Mouse (Mus musculus): Measurements from ENCODE around the gene Lmx1b. TPM values are rescaled to one million over a fixed set of nuclear protein-coding genes. Genes with fewer than 3 reads are reported as not detected.

Gene Lmx1b
- polyA plus RNA-seq, 1 experiment from 2014 or later = 0.74 TPM

- 2% methylated on average over 42 of the region's 42 CpGs for WGBS
- H3K27ac ChIP-seq = peak overlapping the region; percentile 23; the same call in 1 of the 2 replicates
- peak overlapping the region; percentile 37 for H3K4me2 ChIP-seq (replicated peaks)
- H3K9me3 ChIP-seq = no peaks in the 10 kb centered on the region
- peak overlapping the region; percentile 20; the same call in 1 of the 2 replicates for H3K9ac ChIP-seq
- no peaks in the 10 kb centered on the region for H3K36me3 ChIP-seq
- peak overlapping the region; percentile 28 for H3K4me3 ChIP-seq
- no peak for ATAC-seq (ENCODE audit: insufficient number of reproducible peaks, insufficient read depth, low FRiP score, low TSS enrichment)
- peaks cover 99% of the 10 kb centered on the region for H3K27me3 ChIP-seq
- peaks cover 18% of the 10 kb centered on the region for H3K4me1 ChIP-seq
Observed at GRCm38 (mm10) chr2:33642650-33643458, 2.5 kb upstream of the Lmx1b start.

- Histone ChIP-seq H3K27me3 (peaks cover 98% of the 10 kb centered on the region), H3K27ac (peak overlapping the region; percentile 23; the same call in 1 of the 2 replicates), H3K36me3 (no peaks in the 10 kb centered on the region), H3K9ac (peak overlapping the region; percentile 20; the same call in 1 of the 2 replicates), H3K9me3 (no peaks in the 10 kb centered on the region), H3K4me3 (peak overlapping the region; percentile 28), H3K4me2 (replicated peaks) (peak overlapping the region; percentile 37), H3K4me1 (peaks cover 18% of the 10 kb centered on the region)
- ATAC-seq (ENCODE audit: insufficient number of reproducible peaks, insufficient read depth, low FRiP score, low TSS enrichment) = no peak
- under 1% methylated on average over 41 of the region's 41 CpGs for WGBS
Observed at GRCm38 (mm10) chr2:33641859-33642571, 1.7 kb upstream of the Lmx1b start.

GRCm38 (mm10) chr2:33640978-33641858, 907 bp upstream of the Lmx1b start:
- Histone ChIP-seq H3K27ac (no peak overlapping the region), H3K4me2 (replicated peaks) (peak overlapping the region; percentile 76), H3K27me3 (peaks cover 91% of the 10 kb centered on the region), H3K4me1 (peaks cover 15% of the 10 kb centered on the region), H3K9ac (peak overlapping the region; percentile 40; the same call in 1 of the 2 replicates), H3K36me3 (no peaks in the 10 kb centered on the region), H3K9me3 (no peaks in the 10 kb centered on the region), H3K4me3 (peak overlapping the region; percentile 39)
- under 1% methylated on average over 56 of the region's 56 CpGs for WGBS
- ATAC-seq (ENCODE audit: insufficient number of reproducible peaks, insufficient read depth, low FRiP score, low TSS enrichment) = 0 out of 2 replicates have a peak, but pooled peaks have one; percentile 50

GRCm38 (mm10) chr2:33639301-33640170, 775 bp downstream of the Lmx1b start:
- Histone ChIP-seq H3K9me3 (no peaks in the 10 kb centered on the region), H3K4me3 (peak overlapping the region; percentile 39), H3K9ac (0 out of 2 replicates have a peak overlapping the region, but pooled peaks have one; percentile 32), H3K4me2 (replicated peaks) (peak overlapping the region; percentile 76), H3K36me3 (no peaks in the 10 kb centered on the region), H3K27me3 (peaks cover 91% of the 10 kb centered on the region), H3K27ac (no peak overlapping the region), H3K4me1 (peaks cover 12% of the 10 kb centered on the region)
- WGBS = under 1% methylated on average over 70 of the region's 71 CpGs
- ATAC-seq (ENCODE audit: insufficient number of reproducible peaks, insufficient read depth, low FRiP score, low TSS enrichment) = no peak

- Histone ChIP-seq H3K4me3 (peak overlapping the region; percentile 8; the same call in 1 of the 2 replicates), H3K27me3 (peaks cover 91% of the 10 kb centered on the region), H3K4me2 (replicated peaks) (peak overlapping the region; percentile 6; the same call in 1 of the 2 replicates), H3K27ac (no peak overlapping the region), H3K4me1 (peaks cover 12% of the 10 kb centered on the region), H3K36me3 (no peaks in the 10 kb centered on the region), H3K9me3 (no peaks in the 10 kb centered on the region), H3K9ac (no peak overlapping the region)
- WGBS = 27% methylated on average over 6 of the region's 6 CpGs
- ATAC-seq (ENCODE audit: insufficient number of reproducible peaks, insufficient read depth, low FRiP score, low TSS enrichment) = no peak
Observed at GRCm38 (mm10) chr2:33638141-33638733, 2.1 kb downstream of the Lmx1b start.

GRCm38 (mm10) chr2:33637288-33637687, 3.0 kb downstream of the Lmx1b start:
- WGBS = 3% methylated on average over 7 of the region's 7 CpGs

GRCm38 (mm10) chr2:33636628-33637188, 3.6 kb downstream of the Lmx1b start:
- H3K9me3 ChIP-seq = no peaks in the 10 kb centered on the region
- no peak overlapping the region for H3K9ac ChIP-seq
- no peaks in the 10 kb centered on the region for H3K36me3 ChIP-seq
- ATAC-seq (ENCODE audit: insufficient number of reproducible peaks, insufficient read depth, low FRiP score, low TSS enrichment) = no peak
- under 1% methylated on average over 26 of the region's 26 CpGs for WGBS
- H3K27ac ChIP-seq = no peak overlapping the region
- H3K4me3 ChIP-seq = no peak overlapping the region
- H3K27me3 ChIP-seq = peaks cover 91% of the 10 kb centered on the region
- peaks cover 6% of the 10 kb centered on the region for H3K4me1 ChIP-seq
- peak overlapping the region; percentile 10; the same call in 1 of the 2 replicates for H3K4me2 ChIP-seq (replicated peaks)

More at GRCm38 (mm10) chr2:33637288-33637687, 3.0 kb downstream of the Lmx1b start:
- H3K4me2 ChIP-seq (replicated peaks) = no peak overlapping the region
- H3K9me3 ChIP-seq = no peaks in the 10 kb centered on the region
- H3K36me3 ChIP-seq = no peaks in the 10 kb centered on the region
- H3K9ac ChIP-seq = no peak overlapping the region
- no peak overlapping the region for H3K27ac ChIP-seq
- ATAC-seq (ENCODE audit: insufficient number of reproducible peaks, insufficient read depth, low FRiP score, low TSS enrichment) = no peak
- no peak overlapping the region for H3K4me3 ChIP-seq
- peaks cover 91% of the 10 kb centered on the region for H3K27me3 ChIP-seq
- H3K4me1 ChIP-seq = peaks cover 5% of the 10 kb centered on the region

- Histone ChIP-seq H3K4me3 (peak overlapping the region; percentile 3; the same call in 1 of the 2 replicates), H3K27ac (no peak overlapping the region), H3K4me1 (peaks cover 12% of the 10 kb centered on the region), H3K9me3 (no peaks in the 10 kb centered on the region), H3K4me2 (replicated peaks) (peak overlapping the region; percentile 10), H3K36me3 (no peaks in the 10 kb centered on the region), H3K27me3 (peaks cover 90% of the 10 kb centered on the region), H3K9ac (no peak overlapping the region)
- ATAC-seq (ENCODE audit: insufficient number of reproducible peaks, insufficient read depth, low FRiP score, low TSS enrichment) = no peak
- under 1% methylated on average over 21 of the region's 21 CpGs for WGBS
Observed at GRCm38 (mm10) chr2:33636117-33636521, 4.2 kb downstream of the Lmx1b start.

GRCm38 (mm10) chr2:33635323-33636116, 4.8 kb downstream of the Lmx1b start:
- Histone ChIP-seq H3K4me2 (replicated peaks) (peak overlapping the region; percentile 10), H3K27ac (no peak overlapping the region), H3K36me3 (no peaks in the 10 kb centered on the region), H3K9ac (no peak overlapping the region), H3K9me3 (no peaks in the 10 kb centered on the region), H3K4me3 (peak overlapping the region; percentile 3; the same call in 1 of the 2 replicates), H3K4me1 (peaks cover 15% of the 10 kb centered on the region), H3K27me3 (peaks cover 90% of the 10 kb centered on the region)
- 5% methylated on average over 19 of the region's 19 CpGs for WGBS
- ATAC-seq (ENCODE audit: insufficient number of reproducible peaks, insufficient read depth, low FRiP score, low TSS enrichment) = no peak

All from embryonic facial prominence, embryonic 12.5 days (tissue).